Mouse (Mus musculus): ENCODE data around the gene Gm20388. TPM values are rescaled to one million over a fixed set of nuclear protein-coding genes. Genes with fewer than 3 reads are reported as not detected.
A peak's percentile ranks its signal among the peaks of the same experiment; 100 is the strongest.

Gm20388 gene
- polyA plus RNA-seq, 1 experiment from 2014 or later = 4.4 TPM

GRCm38 (mm10) chr8:123033431-123033830, 3122.8 kb downstream of the Gm20388 start:
- no peaks in the 10 kb centered on the region for H3K9me3 ChIP-seq
- H3K27ac ChIP-seq = no peak overlapping the region
- H3K27me3 ChIP-seq = no peaks in the 10 kb centered on the region
- no peak overlapping the region for H3K4me2 ChIP-seq (replicated peaks)
- no peak for ATAC-seq
- no peaks in the 10 kb centered on the region for H3K36me3 ChIP-seq
- H3K4me1 ChIP-seq (replicated peaks) = peaks cover 47% of the 10 kb centered on the region
- H3K9ac ChIP-seq (replicated peaks) = no peak overlapping the region
- no peak overlapping the region for H3K4me3 ChIP-seq (replicated peaks)

DNA sequence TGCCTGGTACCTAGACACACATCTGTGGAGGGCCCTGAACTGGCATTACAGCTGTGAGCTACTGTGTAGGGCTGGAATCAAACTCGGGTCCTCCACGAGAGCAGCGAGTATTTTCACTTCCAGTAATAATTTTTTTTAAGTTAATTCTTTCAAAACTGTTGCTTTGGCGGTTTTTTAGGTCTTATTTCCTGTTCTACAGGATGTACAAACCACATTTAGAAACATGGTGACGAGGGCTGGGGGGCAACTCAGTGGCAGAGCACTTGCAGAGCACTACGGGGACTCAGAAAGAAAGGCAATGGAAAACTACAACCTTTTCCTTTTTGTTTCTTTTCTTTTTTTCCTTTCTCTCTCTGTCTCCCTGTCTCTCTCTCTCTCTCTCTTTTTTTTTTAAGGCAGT, 3123.5 kb downstream of the Gm20388 start:
- Histone ChIP-seq H3K4me2 (replicated peaks) (no peak overlapping the region), H3K9ac (replicated peaks) (no peak overlapping the region), H3K27me3 (no peaks in the 10 kb centered on the region), H3K4me3 (replicated peaks) (no peak overlapping the region), H3K9me3 (no peaks in the 10 kb centered on the region), H3K36me3 (no peaks in the 10 kb centered on the region), H3K27ac (no peak overlapping the region), H3K4me1 (replicated peaks) (peaks cover 54% of the 10 kb centered on the region)
- WGBS = 86% methylated on average over 6 of the region's 6 CpGs
- no peak for ATAC-seq

DNA sequence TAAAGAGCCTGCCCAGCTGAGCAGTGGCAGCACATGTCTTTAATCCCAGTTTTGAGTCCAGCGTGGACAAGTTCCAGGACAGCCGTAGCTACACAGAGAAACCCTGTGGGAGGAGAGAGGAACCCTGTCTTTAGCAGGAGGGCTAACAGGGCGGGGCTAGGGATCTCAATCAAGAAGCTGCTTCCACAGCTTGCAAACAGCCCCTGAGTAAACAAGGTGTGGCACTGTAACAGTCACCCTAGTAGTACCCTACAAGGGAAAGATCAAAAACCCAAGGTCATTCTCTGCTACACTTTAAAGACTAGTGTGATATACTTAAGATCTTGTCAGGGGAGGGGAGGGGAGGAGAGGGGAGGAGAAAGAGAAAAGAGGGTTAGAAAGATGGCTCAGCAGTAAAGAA, 3126.3 kb downstream of the Gm20388 start:
- no peak overlapping the region for H3K9ac ChIP-seq (replicated peaks)
- no peaks in the 10 kb centered on the region for H3K27me3 ChIP-seq
- H3K4me1 ChIP-seq (replicated peaks) = peaks cover 66% of the 10 kb centered on the region
- H3K36me3 ChIP-seq = no peaks in the 10 kb centered on the region
- no peak for ATAC-seq
- no peak overlapping the region for H3K27ac ChIP-seq
- H3K4me2 ChIP-seq (replicated peaks) = no peak overlapping the region
- no peaks in the 10 kb centered on the region for H3K9me3 ChIP-seq
- WGBS = 69% methylated on average over 3 of the region's 3 CpGs
- H3K4me3 ChIP-seq (replicated peaks) = no peak overlapping the region

GRCm38 (mm10) chr8:123037487-123037886, 3126.8 kb downstream of the Gm20388 start:
- Histone ChIP-seq H3K4me1 (replicated peaks) (peaks cover 61% of the 10 kb centered on the region), H3K9me3 (no peaks in the 10 kb centered on the region), H3K27ac (no peak overlapping the region), H3K36me3 (no peaks in the 10 kb centered on the region), H3K9ac (replicated peaks) (no peak overlapping the region), H3K4me2 (replicated peaks) (no peak overlapping the region), H3K27me3 (no peaks in the 10 kb centered on the region), H3K4me3 (replicated peaks) (no peak overlapping the region)
- ATAC-seq = no peak
- 89% methylated on average over 11 of the region's 11 CpGs for WGBS

DNA sequence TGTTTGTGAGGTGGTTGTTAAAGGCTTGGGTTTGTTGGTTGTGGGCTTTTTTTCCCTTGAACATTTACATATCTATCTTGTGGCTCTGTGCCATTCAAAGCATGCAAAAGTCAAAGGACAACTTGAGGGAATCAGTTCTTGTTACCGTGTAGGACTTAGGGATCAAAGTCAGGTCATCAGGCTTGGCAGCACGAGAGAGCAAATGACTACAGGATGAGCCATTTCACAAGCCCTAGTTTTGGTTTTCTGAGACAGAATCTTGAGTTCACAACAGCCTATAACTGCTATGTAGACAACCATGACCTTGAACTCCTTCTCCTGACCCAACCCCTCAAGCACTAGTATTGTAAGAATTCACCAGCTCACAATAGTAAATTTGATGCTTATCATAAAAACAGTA, 3127.7 kb downstream of the Gm20388 start:
- H3K4me3 ChIP-seq (replicated peaks) = no peak overlapping the region
- no peak overlapping the region for H3K27ac ChIP-seq
- peaks cover 60% of the 10 kb centered on the region for H3K4me1 ChIP-seq (replicated peaks)
- H3K9ac ChIP-seq (replicated peaks) = no peak overlapping the region
- no peak for ATAC-seq
- H3K9me3 ChIP-seq = no peaks in the 10 kb centered on the region
- no peaks in the 10 kb centered on the region for H3K27me3 ChIP-seq
- H3K36me3 ChIP-seq = no peaks in the 10 kb centered on the region
- 69% methylated on average over 2 of the region's 2 CpGs for WGBS
- no peak overlapping the region for H3K4me2 ChIP-seq (replicated peaks)

DNA sequence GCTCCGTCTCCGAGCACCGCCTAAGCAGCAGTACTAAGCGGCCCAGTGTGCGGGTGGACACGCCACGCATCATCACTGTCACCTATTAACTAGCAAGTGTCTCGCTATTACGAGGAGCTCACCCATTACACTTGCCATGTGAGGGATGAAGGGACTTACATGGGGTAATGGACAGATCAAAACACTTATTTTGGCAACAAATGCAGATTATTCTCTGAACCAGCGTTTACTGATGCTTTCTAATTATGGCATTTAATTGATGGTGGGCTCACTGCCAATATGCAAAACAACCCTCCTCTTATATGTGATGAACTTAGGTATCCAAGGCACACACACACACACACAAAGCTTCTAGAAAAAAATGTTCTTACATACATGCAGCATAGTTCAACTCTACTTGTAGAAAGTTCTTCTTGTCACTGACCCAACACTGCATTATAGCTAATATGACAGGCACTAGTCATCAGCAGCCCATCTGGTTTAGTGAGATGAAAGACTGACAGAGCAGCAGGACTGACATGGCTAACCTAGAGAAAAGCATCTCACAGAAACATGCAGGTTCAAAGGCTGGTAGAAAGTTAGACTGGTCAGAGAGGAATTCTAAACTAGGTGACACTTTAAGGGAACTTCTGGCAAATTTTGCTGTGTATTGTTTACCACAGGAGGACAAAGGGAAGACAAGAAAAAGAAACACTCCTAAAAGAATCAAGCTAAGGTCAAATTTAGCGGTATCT, 3128.9 kb downstream of the Gm20388 start:
- Histone ChIP-seq H3K4me2 (replicated peaks) (peak overlapping the region; percentile 79), H3K4me3 (replicated peaks) (peak overlapping the region; percentile 100), H3K9ac (replicated peaks) (peak overlapping the region; percentile 99; the same call in 1 of the 2 replicates), H3K9me3 (no peaks in the 10 kb centered on the region), H3K36me3 (no peaks in the 10 kb centered on the region), H3K27ac (peak overlapping the region; percentile 97), H3K4me1 (replicated peaks) (peaks cover 60% of the 10 kb centered on the region), H3K27me3 (no peaks in the 10 kb centered on the region)
- no peak for ATAC-seq
- WGBS = 24% methylated on average over 11 of the region's 11 CpGs

- Histone ChIP-seq H3K27ac (peak overlapping the region; percentile 97), H3K36me3 (no peaks in the 10 kb centered on the region), H3K4me1 (replicated peaks) (peaks cover 54% of the 10 kb centered on the region), H3K9ac (replicated peaks) (peak overlapping the region; percentile 99), H3K9me3 (no peaks in the 10 kb centered on the region), H3K4me3 (replicated peaks) (peak overlapping the region; percentile 100), H3K4me2 (replicated peaks) (peak overlapping the region; percentile 79), H3K27me3 (no peaks in the 10 kb centered on the region)
- ATAC-seq = no peak
- WGBS = 8% methylated on average over 4 of the region's 4 CpGs
Measured at GRCm38 (mm10) chr8:123040110-123040650, 3129.5 kb downstream of the Gm20388 start.

DNA sequence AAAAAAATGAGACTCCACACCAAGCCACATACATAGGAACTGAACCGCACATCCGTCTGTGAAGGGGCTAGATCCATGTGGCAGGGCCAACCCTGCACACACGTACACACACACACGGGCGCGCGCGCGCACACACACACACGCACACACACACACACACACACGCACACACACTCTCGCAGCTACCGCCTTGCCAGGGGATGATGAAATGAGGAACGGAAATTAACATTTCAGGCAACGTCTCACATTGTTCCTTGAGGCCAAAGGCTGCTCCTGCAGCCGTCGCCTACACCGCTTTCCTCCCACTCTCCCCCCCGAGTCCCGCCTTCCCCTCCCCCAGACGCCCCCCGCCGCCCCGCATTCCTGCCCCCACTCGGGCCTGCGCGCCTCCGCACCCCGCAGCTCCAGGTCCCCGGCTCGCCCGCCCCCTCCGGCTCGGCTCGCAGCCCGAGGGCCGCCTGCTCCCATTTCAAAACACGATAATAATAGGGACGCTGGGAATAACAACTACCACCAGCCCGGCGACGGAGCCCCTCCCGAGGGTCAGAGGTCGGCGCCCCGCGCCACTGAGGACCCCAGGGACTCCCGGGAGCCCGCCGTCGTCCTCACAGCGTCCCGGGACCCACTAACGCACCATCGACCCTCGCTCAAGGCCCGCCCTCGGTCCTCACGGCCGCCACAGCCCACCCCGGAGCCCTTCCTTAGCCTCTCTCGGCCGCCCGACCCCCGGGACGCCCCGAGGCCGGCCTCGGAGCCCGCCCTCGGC, 3130.6 kb downstream of the Gm20388 start:
- ATAC-seq = peak; percentile 6; the same call in 1 of the 2 replicates
- Histone ChIP-seq H3K4me2 (replicated peaks) (peak overlapping the region; percentile 79), H3K27ac (peak overlapping the region; percentile 97), H3K27me3 (no peaks in the 10 kb centered on the region), H3K36me3 (no peaks in the 10 kb centered on the region), H3K4me1 (replicated peaks) (peaks cover 49% of the 10 kb centered on the region), H3K9ac (replicated peaks) (peak overlapping the region; percentile 99), H3K9me3 (no peaks in the 10 kb centered on the region), H3K4me3 (replicated peaks) (peak overlapping the region; percentile 100)
- WGBS = under 1% methylated on average over 57 of the region's 71 CpGs

GRCm38 (mm10) chr8:123041774-123042105, 3131.1 kb downstream of the Gm20388 start:
- Histone ChIP-seq H3K36me3 (no peaks in the 10 kb centered on the region), H3K4me2 (replicated peaks) (peak overlapping the region; percentile 79), H3K27me3 (no peaks in the 10 kb centered on the region), H3K4me3 (replicated peaks) (peak overlapping the region; percentile 100), H3K9me3 (no peaks in the 10 kb centered on the region), H3K9ac (replicated peaks) (peak overlapping the region; percentile 99), H3K4me1 (replicated peaks) (peaks cover 49% of the 10 kb centered on the region), H3K27ac (peak overlapping the region; percentile 97)
- WGBS = under 1% methylated on average over 31 of the region's 60 CpGs
- ATAC-seq = no peak

GRCm38 (mm10) chr8:123042158-123042973, 3131.7 kb downstream of the Gm20388 start, which contains the start of gene Ankrd11:
TSS of gene Ankrd11 (minus strand) at chr8:123042277.
- WGBS = under 1% methylated on average over 75 of the region's 91 CpGs
- H3K4me3 ChIP-seq (replicated peaks) = peak within 1 kb of the TSS; percentile 100
- no peaks in the 10 kb centered on the region for H3K27me3 ChIP-seq
- H3K36me3 ChIP-seq = no peaks in the 10 kb centered on the region
- H3K27ac ChIP-seq = peak within 1 kb of the TSS; percentile 97
- no peaks in the 10 kb centered on the region for H3K9me3 ChIP-seq
- peak within 1 kb of the TSS; percentile 99 for H3K9ac ChIP-seq (replicated peaks)
- H3K4me2 ChIP-seq (replicated peaks) = peak within 1 kb of the TSS; percentile 79
- peak; percentile 98 for ATAC-seq
- peaks cover 43% of the 10 kb centered on the region for H3K4me1 ChIP-seq (replicated peaks)

- Histone ChIP-seq H3K4me1 (replicated peaks) (peaks cover 39% of the 10 kb centered on the region), H3K9me3 (no peaks in the 10 kb centered on the region), H3K27ac (peak overlapping the region; percentile 95), H3K27me3 (no peaks in the 10 kb centered on the region), H3K36me3 (no peaks in the 10 kb centered on the region), H3K9ac (replicated peaks) (peak overlapping the region; percentile 88), H3K4me2 (replicated peaks) (peak overlapping the region; percentile 72), H3K4me3 (replicated peaks) (peak overlapping the region; percentile 100)
- WGBS = 29% methylated on average over 22 of the region's 22 CpGs
- ATAC-seq = no peak
Measured at GRCm38 (mm10) chr8:123042974-123043625, 3132.5 kb downstream of the Gm20388 start.

All from midbrain, embryonic 13.5 days (tissue).